Mouse (Mus musculus) ES-E14 (cell line): Measurements from ENCODE around the gene Exosc5. TPM values are rescaled to one million over a fixed set of nuclear protein-coding genes. Genes with fewer than 3 reads are reported as not detected.

Experiments used
- DNase-seq: peaks from one replicate; pipeline ENCODE4 v3.0.0-alpha.2; 2013; ENCODE audit warnings: low read depth, low spot score
- H3K27ac ChIP-seq: 2 replicates; pipeline ENCODE4 v1.5.1; 2012; ENCODE audit warnings: low read depth, mild to moderate bottlenecking, low read length, moderate library complexity, mixed read lengths; ENCODE audit not compliant: poor library complexity, insufficient read depth, severe bottlenecking
- H3K36me3 ChIP-seq: 2 replicates; pipeline ENCODE4 v1.6.1; 2012; ENCODE audit warnings: mild to moderate bottlenecking, low read length, moderate library complexity, mixed read lengths; ENCODE audit not compliant: control insufficient read depth, poor library complexity, insufficient read depth, severe bottlenecking
- H3K4me1 ChIP-seq, 2 experiments: fragments of 150-350 bp in 1 of 2; sonication (generic) in 1 of 2; 2 replicates each; pipeline ENCODE4 v1.6.1; 2012; ENCODE audit warnings: low read length in 2 of 2, mild to moderate bottlenecking in 1 of 2, mixed read lengths in 1 of 2; ENCODE audit not compliant: control insufficient read depth in 2 of 2, insufficient read depth in 2 of 2, poor library complexity in 1 of 2
- H3K4me3 ChIP-seq, 2 experiments: fragments of 150-350 bp in 1 of 2; sonication (generic) in 1 of 2; 2 replicates each; pipeline ENCODE4 v1.5.1; 2012; ENCODE audit warnings: low read length in 2 of 2, low read depth in 1 of 2, mild to moderate bottlenecking in 1 of 2, mixed read lengths in 1 of 2; ENCODE audit not compliant: insufficient read depth in 1 of 2, poor library complexity in 1 of 2, severe bottlenecking in 1 of 2
- H3K9ac ChIP-seq: 2 replicates; pipeline ENCODE4 v1.6.1; 2012; ENCODE audit warnings: low read depth, mild to moderate bottlenecking, low read length, mixed read lengths; ENCODE audit not compliant: poor library complexity, insufficient read depth, severe bottlenecking
- H3K9me3 ChIP-seq: fragments of 150-350 bp; sonication (generic); 2 replicates; pipeline ENCODE4 v1.6.1; 2012; ENCODE audit warnings: low read depth, mild to moderate bottlenecking, low read length; ENCODE audit not compliant: control insufficient read depth, insufficient read depth
- CHD2 ChIP-seq: IDR thresholded peaks from 2 replicates; pipeline ENCODE4 v1.6.1; 2014; ENCODE audit warnings: mild to moderate bottlenecking, low read depth, low read length, inconsistent platforms
- HCFC1 ChIP-seq: IDR thresholded peaks from 2 replicates; pipeline ENCODE4 v1.6.1; 2012; ENCODE audit warnings: low read length, inconsistent platforms, borderline replicate concordance; ENCODE audit not compliant: insufficient read depth
- MAFK ChIP-seq: IDR thresholded peaks from 2 replicates; pipeline ENCODE4 v1.6.1; 2014; ENCODE audit warnings: mild to moderate bottlenecking, low read depth, low read length, inconsistent platforms; ENCODE audit not compliant: insufficient read depth
- ZC3H11A ChIP-seq: IDR thresholded peaks from 2 replicates; pipeline ENCODE4 v1.6.1; 2012; ENCODE audit warnings: low read depth, mild to moderate bottlenecking, inconsistent platforms, low read length, borderline replicate concordance
- ZNF384 ChIP-seq: IDR thresholded peaks from 2 replicates; pipeline ENCODE4 v1.6.1; 2012; ENCODE audit warnings: low read depth, low read length, inconsistent platforms
- in situ Hi-C, 2 experiments: fragments of 600-800 bp; cut with MboI; formaldehyde crosslinking; loops; one replicate each; pipeline ENCODE4 v1.15.1; 2025; ENCODE audit warnings: low sequenced_read_pairs in 2 of 2, inconsistent platforms in 1 of 2; ENCODE audit not compliant: unreplicated experiment in 2 of 2
- total RNA-seq: library from RNA; depleted of rRNA; stranded (reverse); fragments of 300-350 nt; gene quantifications from 2 replicates; pipeline ENCODE4 v1.2.3, GENCODE M21; 2012

Exosc5 gene
- total RNA-seq, 1 experiment: 170 TPM

DNA sequence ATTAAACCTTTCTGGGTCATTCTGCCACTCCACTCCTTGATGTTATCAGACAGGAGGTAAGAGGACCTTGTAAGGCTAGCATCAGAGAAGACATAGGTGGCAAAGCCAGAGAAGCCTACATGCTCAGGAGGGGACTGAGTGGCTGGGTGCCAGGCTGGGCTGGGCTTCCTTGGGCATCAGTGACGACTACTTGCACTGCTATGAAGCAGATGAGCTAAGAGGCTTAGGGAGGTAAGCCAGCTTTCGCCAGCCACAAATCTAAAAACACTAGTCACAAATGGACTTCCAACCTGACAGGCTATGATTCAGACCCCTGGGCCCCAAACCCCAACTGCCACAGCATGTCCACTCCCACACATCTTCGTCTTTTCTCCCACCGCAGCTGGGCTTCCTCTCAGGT, 14.3 kb upstream of the Exosc5 start:
- H3K36me3 ChIP-seq: peaks cover 8% of the 10 kb centered on the region; the same call in 1 of the 2 replicates
- no peak overlapping the region for H3K9ac ChIP-seq
- TF ChIP-seq ZC3H11A: no peak
- no peak for TF ChIP-seq MAFK
- TF ChIP-seq ZNF384: no peak
- TF ChIP-seq CHD2: no peak
- no peak for TF ChIP-seq HCFC1
- peaks cover 2 to 23% of the 10 kb centered on the region in 2 experiments; a peak in 3 of 4 replicates for H3K4me1 ChIP-seq
- in situ Hi-C loops: no loop called here
- H3K27ac ChIP-seq: no peak overlapping the region
- no peaks in the 10 kb centered on the region for H3K9me3 ChIP-seq
- no peak overlapping the region for H3K4me3 ChIP-seq
- no peak for DNase-seq

GRCm38 (mm10) chr7:25645074-25645473, 13.9 kb upstream of the Exosc5 start:
- in situ Hi-C loops: no loop called here
- Histone ChIP-seq H3K36me3 (peaks cover 5% of the 10 kb centered on the region; the same call in 1 of the 2 replicates), H3K4me1 (peaks cover 2 to 23% of the 10 kb centered on the region in 2 experiments; a peak in 3 of 4 replicates), H3K9me3 (no peaks in the 10 kb centered on the region), H3K4me3 (no peak overlapping the region), H3K9ac (no peak overlapping the region), H3K27ac (no peak overlapping the region)
- DNase-seq: no peak
- TF ChIP-seq ZC3H11A (no peak), MAFK (no peak), ZNF384 (no peak), CHD2 (no peak), HCFC1 (no peak)

GRCm38 (mm10) chr7:25647574-25648123, 11.3 kb upstream of the Exosc5 start:
- Histone ChIP-seq H3K4me1 (peaks cover 2 to 22% of the 10 kb centered on the region in 2 experiments; a peak in 3 of 4 replicates), H3K36me3 (no peaks in the 10 kb centered on the region; the same call in 1 of the 2 replicates), H3K4me3 (no peak overlapping the region), H3K9ac (no peak overlapping the region), H3K27ac (no peak overlapping the region), H3K9me3 (no peaks in the 10 kb centered on the region)
- no peak for DNase-seq
- in situ Hi-C loops: no loop called here
- TF ChIP-seq ZNF384: no peak
- no peak for TF ChIP-seq CHD2

GRCm38 (mm10) chr7:25649839-25650238, 9.1 kb upstream of the Exosc5 start:
- in situ Hi-C loops: no loop called here
- DNase-seq: no peak

More at GRCm38 (mm10) chr7:25649839-25650238, 9.1 kb upstream of the Exosc5 start:
- Histone ChIP-seq H3K4me1 (peaks cover 0 to 15% of the 10 kb centered on the region in 2 experiments; a peak in 2 of 4 replicates), H3K9ac (no peak overlapping the region), H3K36me3 (peaks cover 2% of the 10 kb centered on the region; the same call in 1 of the 2 replicates), H3K9me3 (no peaks in the 10 kb centered on the region), H3K27ac (no peak overlapping the region), H3K4me3 (no peak overlapping the region)
- TF ChIP-seq ZNF384 (no peak), MAFK (no peak), HCFC1 (no peak), ZC3H11A (no peak), CHD2 (no peak)
